Mouse (Mus musculus) A20 (cell line): ENCODE measurements around the gene Soga1.
A peak's percentile ranks its signal among the peaks of the same experiment; 100 is the strongest.

Source experiments
- DNase-seq: peaks from one replicate; pipeline ENCODE4 v3.0.0-alpha.2; 2011; ENCODE audit warnings: low read depth, low spot score

Gene Soga1

GRCm38 (mm10) chr2:156990727-156991431, 88.2 kb downstream of the Soga1 start:
- peak; percentile 60 for DNase-seq

- DNase-seq, result no peak
These were observed 91.7 kb downstream of the Soga1 start for GRCm38 (mm10) chr2:156987316-156987715.

DNA sequence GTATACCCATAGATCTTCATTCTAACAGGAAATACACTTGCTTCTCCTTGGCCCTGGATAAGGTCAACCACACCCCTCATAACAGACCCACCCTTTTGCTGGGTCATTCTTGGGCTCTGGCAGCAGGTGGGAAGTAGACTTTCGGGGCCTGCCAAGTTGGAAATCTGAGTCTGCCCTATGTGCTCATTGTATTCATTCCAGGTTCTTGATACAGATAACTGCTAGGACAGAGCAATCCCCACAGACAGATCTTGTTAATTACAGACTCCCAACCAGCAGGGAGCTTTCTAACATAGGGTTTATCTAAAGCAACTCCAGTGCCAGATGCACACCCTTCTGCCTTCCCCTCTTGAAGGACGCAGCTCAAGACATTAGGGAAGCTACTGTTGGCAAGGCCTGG, 96.2 kb downstream of the Soga1 start:
- DNase-seq, result no peak

- no peak for DNase-seq
These were observed 97.8 kb downstream of the Soga1 start for GRCm38 (mm10) chr2:156981291-156981690.

DNA sequence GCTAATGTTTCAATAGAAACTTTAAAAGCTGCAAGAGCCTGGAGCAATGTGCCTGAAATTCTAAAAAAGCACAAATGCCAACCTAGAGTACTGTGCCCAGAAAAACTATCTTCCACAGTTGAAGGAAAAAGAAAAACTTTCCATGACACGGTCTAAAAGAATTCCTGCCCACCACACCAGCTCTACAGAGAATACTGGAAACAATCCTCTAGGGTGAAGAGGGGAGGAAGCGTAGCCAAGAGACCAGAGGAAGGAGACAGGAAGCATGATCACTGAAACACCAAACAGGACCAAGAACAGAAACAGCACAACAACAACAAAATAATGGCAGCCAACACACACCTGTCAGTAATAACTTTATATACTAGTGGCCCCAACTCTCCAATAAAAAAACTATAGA, 99.0 kb downstream of the Soga1 start:
- no peak for DNase-seq

GRCm38 (mm10) chr2:156976711-156977110, 102.3 kb downstream of the Soga1 start:
- no peak for DNase-seq

DNA sequence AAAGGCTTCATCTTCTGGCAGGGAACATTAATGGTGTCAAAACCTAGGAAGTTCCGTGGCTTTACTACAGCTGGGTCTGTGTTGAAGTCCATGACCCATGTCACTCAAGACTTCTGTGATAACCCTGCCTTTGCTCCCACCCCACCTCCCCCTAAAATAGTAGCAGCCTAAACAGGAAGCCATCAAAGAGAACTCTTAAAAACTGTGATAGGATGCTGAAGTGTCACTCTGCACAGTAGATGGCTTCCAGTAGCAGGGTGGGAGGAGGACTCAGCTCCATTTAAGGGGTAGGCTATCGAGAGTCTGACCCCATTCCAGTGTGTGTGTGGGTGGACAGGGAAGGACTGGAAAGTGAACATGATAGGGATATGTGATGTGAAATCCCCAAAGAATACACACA, 104.1 kb downstream of the Soga1 start:
- DNase-seq, result no peak

DNA sequence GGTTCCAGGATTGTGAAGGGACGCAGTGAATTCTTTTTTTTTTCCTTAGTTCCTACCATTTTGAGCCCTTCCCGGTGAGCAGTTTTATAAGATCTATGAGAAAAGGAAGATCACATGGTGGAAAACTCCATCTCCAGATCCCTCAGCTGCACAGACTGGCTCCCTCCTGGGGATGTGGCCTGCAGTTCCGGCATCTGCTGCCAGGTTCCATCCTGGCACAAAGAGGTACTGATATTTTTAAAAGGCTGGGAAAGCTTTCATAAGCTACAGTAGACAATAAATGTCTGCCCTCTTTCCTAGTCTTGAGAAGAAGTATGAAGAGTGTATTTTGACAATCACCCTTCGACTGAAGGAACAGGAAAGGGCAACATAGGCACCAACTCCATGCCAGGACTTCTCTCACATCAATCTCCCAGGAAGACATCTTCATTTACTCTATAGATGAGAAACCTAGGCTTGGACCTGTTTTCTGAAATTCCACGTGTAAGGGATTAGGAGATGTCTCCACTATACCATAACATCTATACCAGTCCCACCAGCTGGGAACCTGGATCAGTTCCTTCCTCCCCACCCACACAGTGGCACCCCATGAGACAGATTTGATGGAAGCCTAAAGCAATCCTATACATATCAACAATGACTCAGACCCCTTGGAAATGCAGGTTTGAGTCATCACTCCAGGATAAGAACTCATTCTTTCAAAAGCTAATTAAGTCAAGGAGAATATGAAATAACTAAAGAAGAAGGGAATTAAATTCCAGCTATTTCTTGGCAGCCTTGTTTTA, 105.5 kb downstream of the Soga1 start:
- DNase-seq, result no peak

DNA sequence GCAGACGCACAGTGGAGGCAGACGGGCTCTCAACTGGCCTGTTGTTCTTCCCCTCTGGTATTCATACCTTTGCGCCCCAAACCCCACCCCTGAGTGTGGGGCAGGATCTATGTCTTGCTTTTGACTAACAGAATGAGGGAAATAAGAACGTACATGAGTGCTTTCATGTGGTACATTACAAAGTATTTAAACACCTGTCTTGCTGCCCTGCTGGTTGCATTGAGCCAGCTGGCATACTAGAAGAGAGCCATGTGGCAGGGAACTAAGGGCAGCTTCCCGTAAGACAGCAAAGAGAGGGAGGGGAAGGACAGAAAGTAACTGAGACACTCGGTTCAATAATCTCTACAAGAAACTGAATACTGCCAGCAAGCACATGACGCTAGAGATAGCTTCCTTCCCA, 108.8 kb downstream of the Soga1 start:
- no peak for DNase-seq

- DNase-seq, result no peak
These were observed 110.6 kb downstream of the Soga1 start for GRCm38 (mm10) chr2:156968501-156968900.

DNA sequence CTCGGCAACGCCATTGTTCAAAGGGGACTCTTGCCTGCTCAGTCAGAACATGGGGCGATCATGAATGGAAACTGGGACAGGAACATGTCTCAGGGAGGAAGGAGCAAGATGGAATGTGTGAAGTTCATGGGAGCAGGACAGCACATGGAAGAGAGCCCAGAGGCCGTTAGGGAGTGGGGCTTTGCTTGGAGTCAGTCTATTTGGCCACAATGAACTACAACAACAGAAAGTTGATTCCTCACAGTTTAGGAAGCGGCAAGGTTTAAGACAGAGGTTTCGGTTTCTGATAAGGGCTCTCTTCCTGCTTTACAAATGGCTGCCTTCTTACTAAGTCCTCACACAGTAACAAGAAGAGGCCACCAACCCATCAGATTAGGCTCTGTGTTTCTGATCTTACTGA, 111.7 kb downstream of the Soga1 start:
- DNase-seq, result no peak
